Mouse (Mus musculus): ENCODE results near the gene Sspn.
A peak's percentile ranks its signal among the peaks of the same experiment; 100 is the strongest.

Gene Sspn

GRCm38 (mm10) chr6:145934001-145934696, 2.7 kb downstream of the Sspn start:
- peak in 1 of 2 experiments; percentile 60 for DNase-seq (ENCODE audit: low spot score in 2 of 2)

GRCm38 (mm10) chr6:145934697-145935240, 3.3 kb downstream of the Sspn start:
- no peak for DNase-seq (ENCODE audit: low spot score in 2 of 2)

DNA sequence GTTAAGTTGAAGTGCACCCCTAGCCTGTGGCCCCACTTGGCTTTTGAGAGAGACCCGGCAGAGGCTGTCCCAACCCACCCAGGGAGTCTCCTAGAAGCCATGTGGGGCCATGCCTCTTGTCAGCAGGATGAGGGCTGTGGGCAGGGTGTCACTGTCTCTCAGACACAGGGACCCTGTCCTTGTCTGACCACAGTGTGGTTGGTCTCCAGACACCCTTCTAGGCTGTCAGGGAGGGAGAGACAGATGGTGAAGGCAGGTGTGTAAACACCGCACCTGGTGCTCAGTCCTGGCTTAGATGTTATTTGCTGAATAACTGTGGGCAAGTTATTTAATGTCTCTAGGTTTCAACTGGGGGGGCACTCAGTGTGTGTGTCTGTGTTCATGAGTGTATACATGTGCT, 4.5 kb downstream of the Sspn start:
- no peak for DNase-seq (ENCODE audit: low spot score in 2 of 2)

GRCm38 (mm10) chr6:145936511-145936910, 5.1 kb downstream of the Sspn start:
- no peak for DNase-seq (ENCODE audit: low spot score in 2 of 2)

- no peak for DNase-seq (ENCODE audit: low spot score in 2 of 2)
Measured at GRCm38 (mm10) chr6:145940852-145941251, 9.4 kb downstream of the Sspn start.

GRCm38 (mm10) chr6:145942263-145942966, 11.0 kb downstream of the Sspn start:
- DNase-seq (ENCODE audit: low spot score in 2 of 2) = no peak

DNA sequence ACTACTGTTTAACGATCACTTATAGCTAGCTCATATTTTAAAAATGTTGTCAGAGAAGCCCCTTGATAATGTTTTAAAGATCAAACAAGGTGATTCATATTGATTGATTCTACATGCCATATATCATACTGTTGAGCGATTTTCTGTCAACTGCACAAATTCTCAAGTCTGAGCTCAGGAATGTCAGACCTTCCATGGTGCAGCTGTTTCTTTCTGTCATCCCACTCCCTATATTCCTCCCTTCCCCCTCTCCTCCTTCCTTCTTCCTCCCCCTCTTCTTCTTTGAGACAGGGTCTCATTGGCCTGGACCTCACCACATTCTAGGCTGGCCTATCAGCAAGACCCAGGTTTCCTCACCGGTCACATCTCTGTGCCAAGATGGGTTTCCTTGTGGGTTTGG, 12.0 kb downstream of the Sspn start:
- DNase-seq (ENCODE audit: low spot score in 2 of 2) = no peak

DNA sequence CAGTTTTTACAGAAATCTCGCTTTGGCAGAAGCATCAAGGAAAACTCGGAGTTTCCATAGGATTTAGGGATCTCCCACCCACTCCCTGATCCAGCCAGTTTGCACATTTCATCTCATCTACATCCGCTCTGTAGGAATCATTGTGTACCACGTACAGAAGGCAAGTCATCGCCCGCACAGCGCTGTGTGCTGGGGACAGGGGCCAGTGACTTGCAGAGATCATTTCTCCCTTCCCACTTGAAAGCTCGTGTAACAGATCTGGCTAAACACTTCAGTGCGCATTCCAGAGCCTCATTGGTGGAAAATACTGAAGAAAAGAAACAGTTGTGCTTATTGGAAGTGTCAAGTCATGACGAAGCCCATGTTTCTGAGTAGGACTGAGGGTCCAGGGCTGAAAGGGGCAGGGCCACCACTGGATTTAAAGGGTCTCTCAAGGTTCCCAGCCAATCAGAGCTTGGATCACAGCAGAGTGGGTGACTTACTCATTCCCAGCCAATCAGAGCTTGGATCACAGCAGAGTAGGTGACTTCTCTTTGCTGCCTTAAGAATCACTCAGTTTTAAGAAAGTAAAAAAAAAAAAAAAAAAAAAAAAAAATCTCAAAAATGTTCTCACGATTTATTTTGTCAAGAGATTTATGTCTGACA, 14.4 kb downstream of the Sspn start:
- DNase-seq (ENCODE audit: low spot score in 2 of 2) = no peak

DNA sequence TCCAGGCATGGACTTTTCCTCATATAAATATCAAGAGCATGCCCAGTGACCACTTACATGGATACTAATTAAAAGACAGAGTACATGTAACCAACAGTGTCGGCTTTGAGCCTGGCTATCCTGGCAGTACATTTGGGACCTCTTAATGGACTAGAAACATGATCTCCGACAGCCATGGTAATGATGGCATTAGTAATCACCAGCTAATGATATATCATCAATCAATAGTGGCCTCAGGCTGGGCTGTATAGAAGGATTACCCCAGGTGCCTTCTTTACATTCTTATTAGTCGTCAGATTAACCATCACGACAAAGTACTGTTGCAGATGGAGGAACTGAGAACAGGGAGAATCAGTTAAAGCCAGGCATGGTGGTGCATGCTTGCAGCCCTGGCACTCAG, 17.6 kb downstream of the Sspn start:
- DNase-seq (ENCODE audit: low spot score in 2 of 2) = no peak

DNA sequence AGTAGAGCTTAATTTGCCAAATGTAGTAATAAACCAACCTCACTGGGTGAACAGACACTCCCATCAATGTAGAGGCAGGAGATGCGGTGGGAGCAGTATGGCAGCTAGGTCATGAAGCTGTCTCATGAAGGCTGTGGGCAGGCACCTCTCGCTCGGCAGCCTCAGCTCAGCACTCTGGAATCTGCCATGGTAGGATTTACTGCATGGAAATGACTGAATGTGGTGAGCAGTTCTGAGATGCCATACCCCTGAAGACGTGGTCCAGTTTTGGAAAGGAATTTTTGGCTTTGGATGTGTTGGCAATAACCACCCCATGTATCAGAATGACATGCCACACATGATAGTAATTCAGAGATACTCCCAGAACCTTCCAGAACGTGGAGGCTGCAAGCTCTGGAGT, 19.2 kb downstream of the Sspn start:
- DNase-seq (ENCODE audit: low spot score in 2 of 2) = no peak

DNA sequence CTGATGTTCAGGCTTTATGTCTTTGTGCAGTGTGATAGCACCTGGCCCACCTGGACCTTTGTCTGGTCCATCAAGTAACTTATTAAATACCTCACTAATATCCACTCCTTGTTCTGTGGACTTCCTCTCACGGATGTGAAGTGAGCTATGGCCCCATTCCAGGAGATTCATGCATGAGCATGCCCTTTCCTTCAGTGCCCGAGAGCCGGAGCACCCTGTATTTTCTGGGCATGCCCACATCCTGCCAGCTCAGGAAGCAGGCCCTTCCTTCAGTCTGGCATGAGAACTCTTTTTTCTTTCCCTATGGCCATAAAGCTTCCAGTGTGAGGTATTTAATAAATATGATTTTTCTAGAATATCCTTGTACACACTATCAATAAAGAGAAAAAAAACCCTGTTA, 21.2 kb downstream of the Sspn start:
- DNase-seq (ENCODE audit: low spot score in 2 of 2) = no peak

DNA sequence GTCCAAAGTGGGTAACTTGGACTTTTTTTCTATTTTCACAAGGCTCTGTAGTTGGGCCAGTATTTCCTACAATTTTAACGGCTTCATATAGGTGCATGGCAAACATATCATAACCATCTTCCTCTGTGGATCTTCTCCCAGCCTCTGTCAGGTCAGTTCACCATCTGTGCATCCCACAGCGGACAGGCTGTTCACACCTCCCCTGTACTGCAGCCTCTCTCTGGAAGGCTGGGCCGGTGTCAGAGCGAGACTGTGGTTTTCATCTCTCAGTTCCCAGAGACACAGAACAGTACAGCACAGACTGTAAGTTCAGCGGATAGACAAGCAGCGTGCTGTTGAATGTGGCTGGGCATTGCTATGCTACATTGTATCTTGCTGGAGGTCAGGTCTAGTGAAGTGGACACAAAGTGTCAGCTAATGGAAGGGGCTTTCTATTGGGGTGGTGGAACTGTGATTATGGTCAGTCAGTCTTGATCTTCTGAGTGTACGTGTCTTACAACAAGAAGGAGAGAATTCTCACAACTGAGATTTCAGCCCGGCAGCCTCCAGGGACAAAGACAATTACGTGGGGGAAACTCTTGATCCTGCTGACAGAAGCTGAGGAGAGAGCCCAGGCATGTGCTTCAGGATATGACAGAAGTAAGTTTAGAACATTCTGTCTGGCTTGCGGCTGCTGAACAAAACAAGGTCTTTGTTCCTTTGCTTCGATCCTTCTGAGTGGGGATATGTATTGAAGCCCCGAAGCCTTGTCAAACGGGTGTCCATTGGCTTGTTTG, 21.9 kb downstream of the Sspn start:
- DNase-seq (ENCODE audit: low spot score in 2 of 2) = no peak

DNA sequence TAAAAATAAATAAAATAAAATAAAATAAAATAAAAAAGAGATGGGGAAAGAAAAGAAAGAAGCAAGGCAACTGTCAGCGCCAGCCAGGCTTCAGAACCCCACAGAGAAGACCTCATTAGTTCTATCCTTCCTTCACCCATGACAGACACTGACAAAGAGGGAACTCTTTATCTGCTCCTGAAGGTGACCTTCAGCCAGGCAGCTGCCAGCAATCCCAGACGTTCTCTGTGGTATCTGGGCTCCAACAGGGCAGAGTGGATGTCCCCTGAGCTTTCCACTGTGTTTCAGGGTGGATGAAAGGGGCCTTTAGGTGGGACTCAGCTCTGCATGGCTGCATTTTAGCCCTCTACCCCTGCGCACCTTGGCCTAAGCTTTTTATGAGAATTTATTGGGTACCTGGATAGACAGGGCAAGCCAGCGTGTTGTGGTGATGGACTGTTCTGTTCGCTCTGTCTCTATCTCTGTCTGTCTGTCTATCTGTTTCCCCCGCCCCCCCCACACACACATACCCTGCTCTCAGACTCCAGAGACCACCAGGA, 26.1 kb downstream of the Sspn start:
- no peak for DNase-seq (ENCODE audit: low spot score in 2 of 2)

DNA sequence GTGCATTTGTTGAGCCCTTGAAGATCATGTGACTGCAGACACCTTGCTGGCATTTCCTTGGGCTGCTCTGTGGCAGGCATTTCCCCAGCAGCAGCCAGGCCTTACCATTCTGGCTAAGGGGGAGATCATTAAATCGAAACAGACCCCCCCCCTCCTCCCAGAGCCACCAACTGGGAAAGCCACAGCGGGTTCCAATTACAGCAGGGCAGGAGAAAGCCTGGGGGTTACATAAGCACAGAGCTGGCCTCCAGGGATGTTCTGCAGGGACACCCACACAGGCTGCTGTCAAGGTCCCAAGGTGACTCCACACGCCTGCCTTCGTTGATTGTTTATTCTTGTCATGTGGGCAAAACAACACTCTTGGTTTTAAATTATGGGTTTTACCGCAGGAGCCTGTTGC, 26.6 kb downstream of the Sspn start:
- DNase-seq (ENCODE audit: low spot score in 2 of 2) = no peak

DNA sequence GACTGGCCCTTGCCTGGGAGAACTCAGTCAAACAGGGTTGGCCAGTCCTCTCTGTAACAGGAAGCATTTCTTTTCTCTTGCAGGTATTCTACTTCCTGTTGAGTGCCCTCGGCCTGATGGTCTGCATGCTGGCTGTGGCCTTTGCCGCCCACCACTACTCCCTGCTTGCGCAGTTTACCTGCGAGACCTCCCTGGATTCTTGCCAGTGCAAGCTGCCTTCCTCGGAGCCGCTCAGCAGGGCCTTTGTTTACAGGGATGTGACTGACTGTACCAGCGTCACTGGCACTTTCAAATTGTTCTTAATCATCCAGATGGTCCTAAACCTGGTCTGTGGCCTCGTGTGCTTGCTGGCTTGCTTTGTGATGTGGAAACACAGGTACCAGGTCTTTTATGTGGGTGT, 29.6 kb downstream of the Sspn start:
- DNase-seq (ENCODE audit: low spot score in 2 of 2) = no peak

GRCm38 (mm10) chr6:145963966-145964365, 32.5 kb downstream of the Sspn start:
- no peak for DNase-seq (ENCODE audit: low spot score in 2 of 2)

DNA sequence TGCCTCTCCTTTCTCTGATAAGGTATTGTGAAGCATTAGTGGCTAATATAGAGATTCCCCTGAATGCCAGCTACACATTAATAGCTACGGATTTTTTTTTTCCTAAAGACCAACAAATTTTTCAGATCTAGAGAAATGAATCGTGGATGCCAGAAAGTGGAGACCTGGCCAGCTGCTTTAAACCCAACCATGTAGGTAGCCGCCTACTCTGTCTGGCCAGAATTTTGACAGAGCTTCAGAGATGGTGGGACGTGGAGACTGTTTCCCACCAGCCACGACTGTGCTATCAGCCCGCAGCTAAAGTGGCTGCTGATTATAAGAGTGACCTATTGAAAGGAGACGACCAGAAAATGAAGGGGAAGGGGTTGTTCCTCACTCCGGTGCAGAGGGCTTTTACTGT, 36.3 kb downstream of the Sspn start:
- DNase-seq (ENCODE audit: low spot score in 2 of 2) = no peak

DNA sequence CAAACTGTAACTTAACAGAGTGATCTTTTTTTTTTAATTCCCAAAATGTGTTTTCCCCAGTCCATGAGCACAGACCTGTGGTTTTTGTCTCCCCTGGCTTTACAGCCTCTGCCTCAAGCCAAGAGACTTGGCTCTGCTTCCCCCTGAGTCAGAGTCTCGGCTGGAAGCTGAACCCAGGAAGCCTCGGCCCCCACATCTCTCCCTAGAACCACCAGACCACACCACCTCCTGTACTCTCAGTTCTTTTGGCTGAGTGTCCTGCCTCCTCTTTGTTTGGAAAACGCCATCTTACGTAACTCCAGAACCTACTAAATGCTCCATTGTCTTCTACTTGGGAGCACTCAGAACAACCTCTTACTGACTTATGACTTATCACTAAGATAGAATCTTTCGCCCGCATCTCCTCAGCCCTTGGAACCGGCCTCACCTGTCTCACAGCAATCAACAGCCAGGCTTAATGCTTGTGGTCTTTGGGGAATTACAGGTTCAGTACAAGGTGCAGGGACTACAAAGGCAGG, 36.9 kb downstream of the Sspn start:
- peak in 1 of 2 experiments; percentile 38 for DNase-seq (ENCODE audit: low spot score in 2 of 2)

DNA sequence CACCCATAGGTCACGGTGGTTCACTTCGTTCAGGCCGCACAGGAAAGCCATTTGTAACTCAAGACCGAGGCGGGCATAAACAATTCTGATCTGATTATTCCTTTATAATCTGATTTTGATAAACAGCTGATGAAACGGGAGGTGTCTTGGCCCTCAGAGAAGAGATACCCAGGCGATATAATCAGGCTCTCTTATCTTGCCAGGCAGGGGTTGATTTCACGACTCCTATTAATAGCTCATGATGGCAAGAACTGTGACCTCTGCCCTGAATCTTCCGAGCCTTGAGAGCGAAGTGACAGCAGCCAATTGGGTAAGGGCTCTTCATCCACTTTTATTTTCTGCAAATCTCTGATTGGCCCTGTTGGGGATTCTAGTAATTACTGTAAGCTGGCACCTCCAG, 37.4 kb downstream of the Sspn start:
- no peak for DNase-seq (ENCODE audit: low spot score in 2 of 2)

DNA sequence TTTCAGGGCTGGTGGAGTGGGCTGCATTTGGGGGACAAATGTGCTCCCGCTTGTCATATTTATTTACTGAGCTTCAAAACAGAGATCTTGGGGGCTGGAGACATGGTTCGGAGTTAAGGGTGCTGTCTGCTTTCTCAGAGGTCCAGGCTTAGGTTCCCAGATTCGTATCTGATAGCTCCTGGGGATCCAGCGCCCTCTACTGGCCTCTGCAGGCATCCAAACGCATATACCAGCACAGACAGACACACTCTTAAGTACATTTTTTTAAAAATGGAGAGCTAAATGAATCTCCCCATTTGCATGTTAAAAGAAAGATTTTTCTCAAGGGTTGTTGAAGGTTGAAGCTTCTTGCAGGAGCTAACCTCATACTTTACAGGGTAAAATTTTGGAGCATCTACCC, 38.1 kb downstream of the Sspn start:
- no peak for DNase-seq (ENCODE audit: low spot score in 2 of 2)

DNA sequence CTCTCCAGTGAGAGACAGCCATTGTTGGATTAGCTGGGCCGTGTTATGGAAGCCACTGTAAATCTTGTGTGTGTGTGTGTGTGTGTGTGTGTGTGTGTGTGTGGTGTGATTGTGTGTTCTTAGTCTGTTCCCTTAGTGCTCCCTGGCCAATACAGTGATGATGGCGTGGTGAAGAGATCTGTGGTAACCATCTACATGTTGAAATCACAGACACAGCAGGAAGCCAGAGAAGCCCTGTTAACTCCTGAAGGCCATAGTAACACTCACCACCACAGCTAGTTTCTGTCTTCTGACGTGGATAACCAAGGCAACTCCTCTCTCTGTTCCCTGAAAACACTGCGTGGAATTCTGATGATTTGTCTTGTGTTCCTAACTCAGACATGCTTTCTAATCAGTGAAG, 40.7 kb downstream of the Sspn start:
- DNase-seq (ENCODE audit: low spot score in 2 of 2) = no peak

DNA sequence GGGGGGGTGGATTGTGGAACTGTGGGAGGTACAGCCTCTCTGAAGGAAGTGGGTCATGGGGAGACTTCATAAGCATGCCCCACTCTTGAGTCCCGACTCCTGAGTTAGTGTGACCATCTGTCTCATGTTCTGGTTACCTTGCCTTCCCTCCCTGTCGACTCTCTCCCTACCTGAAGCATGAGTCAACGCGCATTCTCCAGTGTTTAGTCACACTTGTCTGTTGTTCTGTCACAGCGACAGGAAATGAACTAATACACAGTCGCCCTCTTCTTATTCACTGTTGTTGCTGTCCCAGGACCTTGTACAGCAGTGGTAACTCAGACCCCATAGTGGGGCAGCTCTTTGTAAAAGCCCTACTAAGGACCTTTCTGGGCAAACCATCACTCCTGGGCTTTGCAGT, 41.4 kb downstream of the Sspn start:
- no peak for DNase-seq (ENCODE audit: low spot score in 2 of 2)
